Mouse (Mus musculus) stomach, postnatal 0 days (tissue): ENCODE measurements around the gene Tanc1. TPM values are rescaled to one million over a fixed set of nuclear protein-coding genes. Genes with fewer than 3 reads are reported as not detected.

Experiments
- ATAC-seq: fragments of 200-750 bp; cut with Nextera tagmentation; 2 replicates; pipeline ENCODE4 v1.8.0; 2017; ENCODE audit not compliant: low FRiP score, low TSS enrichment
- DNase-seq: peaks from one replicate; pipeline ENCODE4 v3.0.0-alpha.2; 2016; ENCODE audit warnings: low spot score
- H3K27ac ChIP-seq: fragments of 300-500 bp; sonication (generic); replicated peaks from 2 replicates; pipeline ENCODE4 v1.5.1; 2014; ENCODE audit warnings: mild to moderate bottlenecking, control low read depth
- H3K27me3 ChIP-seq: fragments of 300-500 bp; sonication (generic); 2 replicates; pipeline ENCODE4 v1.6.1; 2014; ENCODE audit warnings: low read length; ENCODE audit not compliant: control insufficient read depth, insufficient read depth
- H3K36me3 ChIP-seq: fragments of 300-500 bp; sonication (generic); 2 replicates; pipeline ENCODE4 v1.6.1; 2014; ENCODE audit warnings: low read length, mixed read lengths; ENCODE audit not compliant: control insufficient read depth, insufficient read depth
- H3K4me1 ChIP-seq: fragments of 300-500 bp; sonication (generic); replicated peaks from 2 replicates; pipeline ENCODE4 v1.6.1; 2014; ENCODE audit warnings: antibody characterized with exemption; ENCODE audit not compliant: control insufficient read depth, insufficient read depth
- H3K4me2 ChIP-seq: fragments of 300-500 bp; sonication (generic); replicated peaks from 2 replicates; pipeline ENCODE4 v1.6.1; 2014; ENCODE audit warnings: low read depth, mild to moderate bottlenecking, control low read depth, moderate library complexity
- H3K4me3 ChIP-seq: fragments of 300-500 bp; sonication (generic); 2 replicates; pipeline ENCODE4 v1.5.1; 2014; ENCODE audit warnings: low read depth, low read length, control low read depth
- H3K9ac ChIP-seq: fragments of 300-500 bp; sonication (generic); 2 replicates; pipeline ENCODE4 v1.6.1; 2014; ENCODE audit warnings: mild to moderate bottlenecking, low read length, control low read depth, mixed read lengths
- H3K9me3 ChIP-seq: fragments of 300-500 bp; sonication (generic); 2 replicates; pipeline ENCODE4 v1.6.1; 2016; ENCODE audit warnings: low read length; ENCODE audit not compliant: control insufficient read depth
- CTCF ChIP-seq: IDR thresholded peaks from 2 replicates; pipeline ENCODE4 v1.5.1; 2016; ENCODE audit warnings: antibody characterized with exemption, low read depth, mild to moderate bottlenecking, moderate library complexity
- EP300 ChIP-seq: optimal IDR thresholded peaks from 2 replicates; pipeline ENCODE3; 2016; ENCODE audit warnings: antibody characterized with exemption
- WGBS: fragments of 180-500 bp; shearing (Covaris S2); extraction: QIAGEN DNeasy Blood & Tissue Kit; methylation state at CpG from one replicate; pipeline ENCODE4 v1.1.7; 2014; 5-methylcytosine and 5-hydroxymethylcytosine counted together
- polyA plus RNA-seq: library from polyadenylated mRNA; unstranded; fragments of >200 nt; fragmentation: Nextera tagmentation; extraction: Ambion mirVana; gene quantifications from 2 replicates; pipeline ENCODE4 v1.2.1, GENCODE M21; 2015

The Tanc1 gene
- polyA plus RNA-seq, 1 experiment from 2014 or later = 13.4 TPM

DNA sequence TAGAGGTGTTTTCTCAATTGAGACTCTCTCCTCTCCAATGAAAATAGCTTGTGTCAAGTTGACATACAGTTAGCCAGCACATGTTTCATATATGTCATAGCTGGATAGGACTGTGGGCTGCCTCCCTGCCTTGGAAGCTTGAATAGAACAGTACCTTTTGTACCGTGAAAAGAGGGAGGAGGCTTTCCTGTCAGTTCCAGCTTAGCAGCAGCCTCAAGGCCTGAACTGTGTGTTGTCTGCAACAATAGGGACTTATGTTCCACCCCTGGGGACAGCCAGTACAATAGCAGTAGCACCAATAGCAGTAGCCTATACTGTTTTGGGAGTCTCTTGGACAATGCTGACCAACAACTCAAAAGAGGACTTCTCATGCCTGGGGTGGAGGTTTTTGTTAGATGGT, 15.7 kb downstream of the Tanc1 start:
- H3K4me1 ChIP-seq = peaks cover 15% of the 10 kb centered on the region
- H3K27ac ChIP-seq = no peak overlapping the region
- no peak overlapping the region for H3K4me2 ChIP-seq
- no peak for DNase-seq
- no peaks in the 10 kb centered on the region for H3K27me3 ChIP-seq
- H3K36me3 ChIP-seq = no peaks in the 10 kb centered on the region
- no peak for TF ChIP-seq EP300
- TF ChIP-seq CTCF = no peak
- no peaks in the 10 kb centered on the region for H3K9me3 ChIP-seq
- ATAC-seq = no peak
- H3K9ac ChIP-seq = no peak overlapping the region
- WGBS = 18% methylated on average over 1 of the region's 1 CpGs
- no peak overlapping the region for H3K4me3 ChIP-seq

GRCm38 (mm10) chr2:59628057-59628901, 16.4 kb downstream of the Tanc1 start:
- Histone ChIP-seq H3K36me3 (no peaks in the 10 kb centered on the region), H3K27ac (peak overlapping the region; percentile 46), H3K9ac (no peak overlapping the region), H3K4me3 (no peak overlapping the region), H3K27me3 (no peaks in the 10 kb centered on the region), H3K4me2 (no peak overlapping the region), H3K9me3 (no peaks in the 10 kb centered on the region), H3K4me1 (peaks cover 15% of the 10 kb centered on the region)
- peak; percentile 49 for DNase-seq
- WGBS = 50% methylated on average over 17 of the region's 17 CpGs
- no peak for TF ChIP-seq EP300
- peak; percentile 59 for ATAC-seq

DNA sequence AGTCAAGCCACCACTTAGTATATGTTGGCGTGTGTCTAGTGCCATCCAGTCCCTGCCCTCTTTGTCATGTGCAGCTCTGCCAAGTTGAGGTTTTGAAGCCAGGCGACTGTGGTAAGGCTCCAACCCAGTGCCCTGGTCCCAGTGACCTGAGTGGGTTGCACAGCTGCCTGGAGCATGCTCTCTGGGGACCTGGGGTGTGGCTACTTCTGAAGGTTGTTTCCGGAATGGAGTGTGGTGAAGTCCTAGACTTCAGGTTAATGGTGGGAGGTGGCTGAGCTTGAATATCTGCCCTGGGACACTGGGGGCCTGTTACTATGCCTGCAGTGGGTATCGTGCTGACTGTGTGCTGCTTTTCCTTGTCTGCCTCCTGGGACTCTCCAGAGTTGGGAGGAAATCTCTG, 18.0 kb downstream of the Tanc1 start:
- TF ChIP-seq EP300 (no peak), CTCF (no peak)
- H3K36me3 ChIP-seq = no peaks in the 10 kb centered on the region
- H3K9me3 ChIP-seq = no peaks in the 10 kb centered on the region
- H3K9ac ChIP-seq = no peak overlapping the region
- no peak overlapping the region for H3K27ac ChIP-seq
- no peak overlapping the region for H3K4me2 ChIP-seq
- 65% methylated on average over 4 of the region's 4 CpGs for WGBS
- DNase-seq = no peak
- peak; percentile 35; the same call in 1 of the 2 replicates for ATAC-seq
- no peak overlapping the region for H3K4me3 ChIP-seq
- H3K27me3 ChIP-seq = no peaks in the 10 kb centered on the region
- peaks cover 15% of the 10 kb centered on the region for H3K4me1 ChIP-seq

DNA sequence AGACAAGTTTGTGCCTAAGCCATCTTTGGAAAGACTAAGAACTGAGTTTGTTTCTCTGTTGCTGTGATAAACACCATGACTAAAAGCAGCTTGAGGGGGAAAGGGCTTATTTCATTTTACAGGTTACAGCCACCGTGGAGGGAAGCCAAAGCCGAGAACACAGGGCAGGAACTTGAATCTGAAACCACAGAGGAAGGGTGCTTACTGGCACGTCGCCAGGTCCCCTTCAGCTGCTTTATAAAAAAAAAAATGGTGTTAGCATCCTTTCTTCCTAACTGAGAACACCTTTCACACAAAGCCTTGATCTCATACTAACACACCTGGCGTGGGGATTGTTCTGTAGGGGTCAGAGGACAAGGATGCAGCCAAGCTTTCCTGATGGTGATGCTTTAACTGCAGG, 19.6 kb downstream of the Tanc1 start:
- H3K4me3 ChIP-seq = no peak overlapping the region
- peaks cover 13% of the 10 kb centered on the region for H3K4me1 ChIP-seq
- DNase-seq = no peak
- H3K9me3 ChIP-seq = no peaks in the 10 kb centered on the region
- H3K4me2 ChIP-seq = no peak overlapping the region
- no peak for ATAC-seq
- no peak overlapping the region for H3K9ac ChIP-seq
- no peaks in the 10 kb centered on the region for H3K27me3 ChIP-seq
- TF ChIP-seq EP300 (no peak), CTCF (no peak)
- H3K27ac ChIP-seq = no peak overlapping the region
- no peaks in the 10 kb centered on the region for H3K36me3 ChIP-seq
- 46% methylated on average over 5 of the region's 5 CpGs for WGBS

GRCm38 (mm10) chr2:59633761-59634430, 22.1 kb downstream of the Tanc1 start:
- Histone ChIP-seq H3K36me3 (no peaks in the 10 kb centered on the region), H3K27me3 (no peaks in the 10 kb centered on the region), H3K9me3 (no peaks in the 10 kb centered on the region), H3K27ac (no peak overlapping the region), H3K4me1 (peaks cover 5% of the 10 kb centered on the region; the same call in 1 of the 2 replicates), H3K9ac (no peak overlapping the region), H3K4me3 (no peak overlapping the region), H3K4me2 (no peak overlapping the region)
- ATAC-seq (no peak), DNase-seq (no peak)
- TF ChIP-seq EP300 = no peak
- WGBS = 64% methylated on average over 5 of the region's 5 CpGs
